Mouse (Mus musculus) lung, embryonic 14.5 days (tissue): ENCODE measurements around the gene Zfp281. TPM values are rescaled to one million over a fixed set of nuclear protein-coding genes. Genes with fewer than 3 reads are reported as not detected.
A peak's percentile ranks its signal among the peaks of the same experiment; 100 is the strongest.

Source experiments
- ATAC-seq: fragments of 200-750 bp; cut with Nextera tagmentation; 2 replicates; pipeline ENCODE4 v1.8.0; 2017; ENCODE audit warnings: mild to moderate bottlenecking, moderate TSS enrichment, moderate library complexity; ENCODE audit not compliant: insufficient read depth
- DNase-seq: peaks from one replicate; pipeline ENCODE4 v3.0.0-alpha.2; 2015
- H3K27ac ChIP-seq: fragments of 300-500 bp; sonication (generic); 2 replicates; pipeline ENCODE4 v1.5.1; 2014; ENCODE audit warnings: low read depth, mild to moderate bottlenecking, moderate library complexity
- H3K27me3 ChIP-seq: fragments of 300-500 bp; sonication (generic); 2 replicates; pipeline ENCODE4 v1.6.1; 2014; ENCODE audit warnings: low read length, control low read depth; ENCODE audit not compliant: insufficient read depth
- H3K36me3 ChIP-seq: fragments of 300-500 bp; sonication (generic); 2 replicates; pipeline ENCODE4 v1.6.1; 2014; ENCODE audit warnings: control low read depth; ENCODE audit not compliant: insufficient read depth
- H3K4me1 ChIP-seq: fragments of 300-500 bp; sonication (generic); 2 replicates; pipeline ENCODE4 v1.6.1; 2014; ENCODE audit warnings: antibody characterized with exemption, control low read depth; ENCODE audit not compliant: insufficient read depth
- H3K4me2 ChIP-seq: fragments of 300-500 bp; sonication (generic); 2 replicates; pipeline ENCODE4 v1.6.1; 2014; ENCODE audit warnings: mild to moderate bottlenecking
- H3K4me3 ChIP-seq: fragments of 300-500 bp; sonication (generic); 2 replicates; pipeline ENCODE4 v1.5.1; 2014; ENCODE audit warnings: low read depth, low read length
- H3K9ac ChIP-seq: fragments of 300-500 bp; sonication (generic); 2 replicates; pipeline ENCODE4 v1.6.1; 2014
- H3K9me3 ChIP-seq: fragments of 300-500 bp; sonication (generic); 2 replicates; pipeline ENCODE4 v1.6.1; 2016; ENCODE audit warnings: low read depth, low read length, control low read depth
- CTCF ChIP-seq: IDR thresholded peaks from 2 replicates; pipeline ENCODE4 v1.5.1; 2016; ENCODE audit warnings: antibody characterized with exemption, low read depth
- WGBS: fragments of 180-500 bp; shearing (Covaris S2); extraction: QIAGEN DNeasy Blood & Tissue Kit; methylation state at CpG from one replicate; pipeline ENCODE4 v1.1.7; 2014; 5-methylcytosine and 5-hydroxymethylcytosine counted together
- polyA plus RNA-seq: library from polyadenylated mRNA; unstranded; fragments of >200 nt; fragmentation: Nextera tagmentation; extraction: Ambion mirVana; gene quantifications from 2 replicates; pipeline ENCODE4 v1.2.1, GENCODE M21; 2014

The Zfp281 gene
- polyA plus RNA-seq, 1 experiment from 2014 or later = 26.7 TPM

GRCm38 (mm10) chr1:136601346-136601888, 23.3 kb upstream of the Zfp281 start:
- Histone ChIP-seq H3K4me1 (no peaks in the 10 kb centered on the region), H3K4me3 (no peak overlapping the region), H3K4me2 (no peak overlapping the region), H3K9me3 (no peaks in the 10 kb centered on the region), H3K27ac (no peak overlapping the region), H3K9ac (no peak overlapping the region), H3K36me3 (no peaks in the 10 kb centered on the region), H3K27me3 (no peaks in the 10 kb centered on the region)
- ATAC-seq (no peak), DNase-seq (no peak)
- 78% methylated on average over 10 of the region's 10 CpGs for whole genome bisulfite sequencing
- no peak for TF ChIP-seq CTCF

- DNase-seq (no peak), ATAC-seq (no peak)
- no peak overlapping the region for H3K27ac ChIP-seq
- H3K36me3 ChIP-seq = no peaks in the 10 kb centered on the region
- H3K4me3 ChIP-seq = no peak overlapping the region
- TF ChIP-seq CTCF = no peak
- H3K4me1 ChIP-seq = no peaks in the 10 kb centered on the region
- H3K27me3 ChIP-seq = no peaks in the 10 kb centered on the region
- 57% methylated on average over 5 of the region's 5 CpGs for WGBS
- H3K9ac ChIP-seq = no peak overlapping the region
- no peak overlapping the region for H3K4me2 ChIP-seq
- H3K9me3 ChIP-seq = no peaks in the 10 kb centered on the region
Measured at GRCm38 (mm10) chr1:136602303-136602702, 22.4 kb upstream of the Zfp281 start.

- Histone ChIP-seq H3K36me3 (no peaks in the 10 kb centered on the region), H3K4me1 (no peaks in the 10 kb centered on the region), H3K4me2 (no peak overlapping the region), H3K9me3 (no peaks in the 10 kb centered on the region), H3K27me3 (no peaks in the 10 kb centered on the region), H3K4me3 (no peak overlapping the region), H3K27ac (no peak overlapping the region), H3K9ac (no peak overlapping the region)
- DNase-seq (no peak), ATAC-seq (no peak)
- no peak for TF ChIP-seq CTCF
- WGBS = 86% methylated on average over 4 of the region's 4 CpGs
Measured at GRCm38 (mm10) chr1:136604190-136604589, 20.5 kb upstream of the Zfp281 start.

GRCm38 (mm10) chr1:136605790-136606189, 18.9 kb upstream of the Zfp281 start:
- WGBS = 63% methylated on average over 9 of the region's 9 CpGs
- TF ChIP-seq CTCF = no peak
- H3K27me3 ChIP-seq = no peaks in the 10 kb centered on the region
- H3K27ac ChIP-seq = no peak overlapping the region
- ATAC-seq = no peak
- H3K4me1 ChIP-seq = no peaks in the 10 kb centered on the region
- DNase-seq = peak; percentile 42
- no peaks in the 10 kb centered on the region for H3K36me3 ChIP-seq
- no peak overlapping the region for H3K9ac ChIP-seq
- no peak overlapping the region for H3K4me3 ChIP-seq
- H3K9me3 ChIP-seq = no peaks in the 10 kb centered on the region
- H3K4me2 ChIP-seq = no peak overlapping the region

GRCm38 (mm10) chr1:136606278-136606677, 18.4 kb upstream of the Zfp281 start:
- 54% methylated on average over 4 of the region's 4 CpGs for WGBS
- Histone ChIP-seq H3K27ac (no peak overlapping the region), H3K36me3 (no peaks in the 10 kb centered on the region), H3K4me1 (no peaks in the 10 kb centered on the region), H3K4me3 (no peak overlapping the region), H3K9me3 (no peaks in the 10 kb centered on the region), H3K4me2 (no peak overlapping the region), H3K27me3 (no peaks in the 10 kb centered on the region), H3K9ac (no peak overlapping the region)
- ATAC-seq (no peak), DNase-seq (no peak)
- no peak for TF ChIP-seq CTCF

GRCm38 (mm10) chr1:136608339-136609261, 16.1 kb upstream of the Zfp281 start:
- no peak for TF ChIP-seq CTCF
- H3K9me3 ChIP-seq = no peaks in the 10 kb centered on the region
- ATAC-seq = no peak
- peak; percentile 18 for DNase-seq
- no peak overlapping the region for H3K4me3 ChIP-seq
- no peak overlapping the region for H3K9ac ChIP-seq
- no peaks in the 10 kb centered on the region for H3K27me3 ChIP-seq
- no peaks in the 10 kb centered on the region for H3K36me3 ChIP-seq
- H3K4me1 ChIP-seq = no peaks in the 10 kb centered on the region
- 53% methylated on average over 11 of the region's 11 CpGs for WGBS
- no peak overlapping the region for H3K4me2 ChIP-seq
- H3K27ac ChIP-seq = no peak overlapping the region

GRCm38 (mm10) chr1:136611803-136612202, 12.9 kb upstream of the Zfp281 start:
- 76% methylated on average over 9 of the region's 9 CpGs for WGBS
- ATAC-seq (no peak), DNase-seq (no peak)
- H3K9ac ChIP-seq = no peak overlapping the region
- H3K4me1 ChIP-seq = no peaks in the 10 kb centered on the region
- no peak overlapping the region for H3K27ac ChIP-seq
- no peak for TF ChIP-seq CTCF
- no peak overlapping the region for H3K4me3 ChIP-seq
- no peaks in the 10 kb centered on the region for H3K27me3 ChIP-seq
- H3K36me3 ChIP-seq = no peaks in the 10 kb centered on the region
- no peaks in the 10 kb centered on the region for H3K9me3 ChIP-seq
- no peak overlapping the region for H3K4me2 ChIP-seq
